In genomic region chr12:86027000-86027399, GRCm38 (mm10) we compare ENCODE assay signal across 12 mouse cellular contexts. TPM values are rescaled to one million over a fixed set of nuclear protein-coding genes. Genes with fewer than 3 reads are reported as not detected.
A peak's percentile ranks its signal among the peaks of the same experiment; 100 is the strongest.
DNase-seq lines count a peak whose midpoint lies in the region; ATAC-seq lines count a peak whose summit lies in the region.
"Had no signal": no experiment of that assay in that cellular context is flagged by ENCODE, and none has a peak within 500 bp of the region (broad histone marks: within the 10 kb centered on the region; RNA-seq: fewer than 3 reads in every experiment).

No protein-coding gene starts in this region.

- H3K4me2 ChIP-seq in hindbrain, embryonic 11.5 days (replicated peaks; ENCODE audit: low read depth, low read length): no peak overlapping the region
- H3K4me2 ChIP-seq in hindbrain, embryonic 13.5 days: no peak overlapping the region
- no peak overlapping the region for H3K4me2 ChIP-seq in forebrain, embryonic 16.5 days (ENCODE audit: low read length)
- H3K4me2 ChIP-seq: neural tube, embryonic 12.5 days; stomach, embryonic 15.5 days had no signal

- H3K9ac ChIP-seq in hindbrain, embryonic 11.5 days (ENCODE audit: low read depth, low read length): no peak overlapping the region
- no peak overlapping the region for H3K9ac ChIP-seq in hindbrain, embryonic 13.5 days
- H3K9ac ChIP-seq in forebrain, embryonic 16.5 days (replicated peaks; ENCODE audit: low read depth, low read length): no peak overlapping the region
- H3K9ac ChIP-seq: liver, embryonic 14.5 days; neural tube, embryonic 12.5 days; stomach, embryonic 15.5 days had no signal

- 81% methylated on average over 5 of the region's 5 CpGs for WGBS in hindbrain, embryonic 11.5 days
- WGBS in hindbrain, embryonic 13.5 days: 67% methylated on average over 5 of the region's 5 CpGs
- 55% methylated on average over 5 of the region's 5 CpGs for WGBS in forebrain, embryonic 16.5 days

- no peaks in the 10 kb centered on the region for H3K27me3 ChIP-seq in hindbrain, embryonic 11.5 days (ENCODE audit: control insufficient read depth, insufficient read depth, low read length)
- no peaks in the 10 kb centered on the region for H3K27me3 ChIP-seq in hindbrain, embryonic 13.5 days
- H3K27me3 ChIP-seq in forebrain, embryonic 16.5 days (replicated peaks; ENCODE audit: control insufficient read depth, insufficient read depth, low read length): no peaks in the 10 kb centered on the region
- H3K27me3 ChIP-seq: neural tube, embryonic 12.5 days; stomach, embryonic 15.5 days had no signal

- no peaks in the 10 kb centered on the region for H3K9me3 ChIP-seq in hindbrain, embryonic 11.5 days (ENCODE audit: control insufficient read depth, low read length)
- H3K9me3 ChIP-seq in hindbrain, embryonic 13.5 days: no peaks in the 10 kb centered on the region
- H3K9me3 ChIP-seq in forebrain, embryonic 16.5 days (ENCODE audit: control insufficient read depth, low read length): no peaks in the 10 kb centered on the region
- H3K9me3 ChIP-seq: neural tube, embryonic 12.5 days; stomach, embryonic 15.5 days had no signal

- H3K4me1 ChIP-seq in hindbrain, embryonic 11.5 days (replicated peaks; ENCODE audit: control insufficient read depth, insufficient read depth, low read length): no peaks in the 10 kb centered on the region
- H3K4me1 ChIP-seq in hindbrain, embryonic 13.5 days (replicated peaks): peaks cover 3% of the 10 kb centered on the region; the same call in 1 of the 2 replicates
- H3K4me1 ChIP-seq in forebrain, embryonic 16.5 days (replicated peaks; ENCODE audit: control insufficient read depth, insufficient read depth, low read length): no peaks in the 10 kb centered on the region; the same call in 1 of the 2 replicates
- H3K4me1 ChIP-seq: neural tube, embryonic 12.5 days had no signal

- H3K27ac ChIP-seq in hindbrain, embryonic 11.5 days (ENCODE audit: low read depth, low read length): no peak overlapping the region
- H3K27ac ChIP-seq in hindbrain, embryonic 13.5 days: no peak overlapping the region
- no peak overlapping the region for H3K27ac ChIP-seq in forebrain, embryonic 16.5 days (ENCODE audit: low read length)
- H3K27ac ChIP-seq: liver, embryonic 14.5 days; neural tube, embryonic 12.5 days; stomach, embryonic 15.5 days had no signal

- peak; percentile 15 for DNase-seq in hindbrain, embryonic 11.5 days (ENCODE audit: low spot score)
- DNase-seq in 416B (ENCODE audit: low read depth) (peak; percentile 32), NIH3T3 (ENCODE audit: low read depth) (peak; percentile 72)
- no peak for DNase-seq in left cerebral cortex, adult 8-10 months (ENCODE audit: low spot score in 2 of 2)
- no peak for DNase-seq in right cerebral cortex, adult 18-20 months

- no peak overlapping the region for H3K4me3 ChIP-seq in hindbrain, embryonic 11.5 days (ENCODE audit: low read depth, low read length)
- no peak overlapping the region for H3K4me3 ChIP-seq in hindbrain, embryonic 13.5 days
- no peak overlapping the region for H3K4me3 ChIP-seq in forebrain, embryonic 16.5 days (replicated peaks; ENCODE audit: low read length)
- H3K4me3 ChIP-seq: neural tube, embryonic 12.5 days; stomach, embryonic 15.5 days had no signal

- no peaks in the 10 kb centered on the region for H3K36me3 ChIP-seq in hindbrain, embryonic 11.5 days (ENCODE audit: control insufficient read depth, insufficient read depth, low read length)
- peaks cover 3% of the 10 kb centered on the region; the same call in 1 of the 2 replicates for H3K36me3 ChIP-seq in hindbrain, embryonic 13.5 days
- no peaks in the 10 kb centered on the region for H3K36me3 ChIP-seq in forebrain, embryonic 16.5 days (ENCODE audit: control insufficient read depth, insufficient read depth)
- H3K36me3 ChIP-seq: neural tube, embryonic 12.5 days; stomach, embryonic 15.5 days had no signal

- no peak for ATAC-seq in hindbrain, embryonic 11.5 days (ENCODE audit: low FRiP score)
- ATAC-seq in hindbrain, embryonic 13.5 days (ENCODE audit: low FRiP score): no peak
- ATAC-seq in forebrain, embryonic 16.5 days: peak; percentile 74; the same call in 1 of the 2 replicates
- ATAC-seq in activated CD4-positive, CD25-positive, alpha-beta regulatory T cell, adult 4 months: no peak

RNA-seq across cellular contexts. Expression of gene Tgfb3, which starts 51.8 kb away (rescaled TPM):
- polyA plus RNA-seq in hindbrain, embryonic 11.5 days (2014; fragmentation: Nextera tagmentation; extraction: Ambion mirVana): 5.7 and 6.0 TPM in 2 replicates
- polyA plus RNA-seq in hindbrain, embryonic 13.5 days (2015; fragmentation: Nextera tagmentation; extraction: Ambion mirVana): 5.4 and 6.1 TPM in 2 replicates
- 7.2 and 9.1 TPM in 2 replicates for polyA plus RNA-seq in forebrain, embryonic 16.5 days (2015; fragmentation: Nextera tagmentation; extraction: Ambion mirVana)
- total RNA-seq in left cerebral cortex, adult 8-10 months (2022): 10 to 100 TPM; 13.9 to 14.8 (median 14.2) TPM
- polyA plus RNA-seq in activated CD4-positive, CD25-positive, alpha-beta regulatory T cell, adult 4 months (2017; shearing (Covaris generic)): 1 to 10 TPM; 1.2 TPM

RNA-seq across cellular contexts. Expression of gene Ift43, which starts 55.3 kb away (rescaled TPM):
- 93.8 and 102 TPM in 2 replicates for polyA plus RNA-seq in hindbrain, embryonic 11.5 days (2014; fragmentation: Nextera tagmentation; extraction: Ambion mirVana)
- 67.9 and 72.9 TPM in 2 replicates for polyA plus RNA-seq in hindbrain, embryonic 13.5 days (2015; fragmentation: Nextera tagmentation; extraction: Ambion mirVana)
- polyA plus RNA-seq in forebrain, embryonic 16.5 days (2015; fragmentation: Nextera tagmentation; extraction: Ambion mirVana): 59.9 and 67.0 TPM in 2 replicates
- 10 to 100 TPM; 13.8 to 16.1 (median 15.1) TPM for total RNA-seq in left cerebral cortex, adult 8-10 months (2022)
- polyA plus RNA-seq in activated CD4-positive, CD25-positive, alpha-beta regulatory T cell, adult 4 months (2017; shearing (Covaris generic)): 1 to 10 TPM; 3.3 to 7.1 TPM
- total RNA-seq: hematopoietic stem cell, adult 5-6 weeks had no signal

Comparison
In these comparisons a context has a peak if more than half of its experiments do, and no peak if none do; other contexts are left out.
1. DNase-seq: peak in hindbrain, embryonic 11.5 days (single experiment), 416B (single experiment) and NIH3T3 (single experiment); none in left cerebral cortex, adult 8-10 months (0 of 2) and right cerebral cortex, adult 18-20 months (single experiment).